Mouse (Mus musculus): ENCODE measurements around the gene Golga1.

Gene Golga1

GRCm38 (mm10) chr2:39006149-39006730 lies 59.1 kb downstream of the Golga1 start:
- DNase-seq (ENCODE audit: low spot score in 2 of 2): no peak

- DNase-seq (ENCODE audit: low spot score in 2 of 2): peak in 1 of 2 experiments; percentile 46
Observed at GRCm38 (mm10) chr2:39005574-39006079, 59.7 kb downstream of the Golga1 start, which contains the start of gene Rpl35. TSS of gene Rpl35 (minus strand) at chr2:39005624.

GRCm38 (mm10) chr2:39004880-39005435 lies 60.4 kb downstream of the Golga1 start, which contains the start of gene Arpc5l:
TSS of gene Arpc5l (plus strand) at chr2:39005348.
- peak; percentile 78 to 91 for DNase-seq (ENCODE audit: low spot score in 2 of 2)

GRCm38 (mm10) chr2:39004372-39004771 lies 61.0 kb downstream of the Golga1 start:
- DNase-seq (ENCODE audit: low spot score in 2 of 2): no peak

- no peak for DNase-seq (ENCODE audit: low spot score in 2 of 2)
Observed at GRCm38 (mm10) chr2:39003512-39003911, 61.8 kb downstream of the Golga1 start.

- DNase-seq (ENCODE audit: low spot score in 2 of 2): no peak
Observed at GRCm38 (mm10) chr2:39003106-39003505, 62.2 kb downstream of the Golga1 start.

- DNase-seq (ENCODE audit: low spot score in 2 of 2): no peak
Observed at GRCm38 (mm10) chr2:39001866-39002265, 63.5 kb downstream of the Golga1 start.

- no peak for DNase-seq (ENCODE audit: low spot score in 2 of 2)
Observed at GRCm38 (mm10) chr2:39000587-39000919, 64.8 kb downstream of the Golga1 start.

- no peak for DNase-seq (ENCODE audit: low spot score in 2 of 2)
Observed at GRCm38 (mm10) chr2:38999910-39000586, 65.3 kb downstream of the Golga1 start.

GRCm38 (mm10) chr2:38999381-38999780 lies 66.0 kb downstream of the Golga1 start:
- no peak for DNase-seq (ENCODE audit: low spot score in 2 of 2)

- peak; percentile 84 to 87 for DNase-seq (ENCODE audit: low spot score in 2 of 2)
Observed at GRCm38 (mm10) chr2:38997386-38998374, 67.7 kb downstream of the Golga1 start, which contains the start of gene Wdr38. TSS of gene Wdr38 (plus strand) at chr2:38997476.

- DNase-seq (ENCODE audit: low spot score in 2 of 2): no peak
Observed at GRCm38 (mm10) chr2:38992452-38992851, 72.9 kb downstream of the Golga1 start.

- DNase-seq (ENCODE audit: low spot score in 2 of 2): no peak
Observed at GRCm38 (mm10) chr2:38992004-38992403, 73.3 kb downstream of the Golga1 start.

GRCm38 (mm10) chr2:38988929-38989328 lies 76.4 kb downstream of the Golga1 start:
- DNase-seq (ENCODE audit: low spot score in 2 of 2): no peak

- peak; percentile 51 to 64 for DNase-seq (ENCODE audit: low spot score in 2 of 2)
Observed at GRCm38 (mm10) chr2:38987803-38988510, 77.4 kb downstream of the Golga1 start.

- DNase-seq (ENCODE audit: low spot score in 2 of 2): no peak
Observed at GRCm38 (mm10) chr2:38987371-38987770, 78.0 kb downstream of the Golga1 start.

- peak in 1 of 2 experiments; percentile 35 for DNase-seq (ENCODE audit: low spot score in 2 of 2)
Observed at GRCm38 (mm10) chr2:38986580-38986979, 78.8 kb downstream of the Golga1 start.

GRCm38 (mm10) chr2:38983456-38983855 lies 81.9 kb downstream of the Golga1 start:
- DNase-seq (ENCODE audit: low spot score in 2 of 2): no peak

GRCm38 (mm10) chr2:38977837-38978236 lies 87.5 kb downstream of the Golga1 start:
- DNase-seq (ENCODE audit: low spot score in 2 of 2): no peak

GRCm38 (mm10) chr2:38975941-38976805 lies 89.2 kb downstream of the Golga1 start:
- no peak for DNase-seq (ENCODE audit: low spot score in 2 of 2)

Measured in urinary bladder, postnatal 36 days (tissue).